Mouse (Mus musculus) kidney, postnatal 0 days (tissue): ENCODE measurements at regions not wholly inside any gene's neighbourhood (a gene's known extent, or its start where the extent isn't known, plus 50 kb on each side); places are given as distances from the start of the nearest gene placed in this dataset.

Experiments
- ATAC-seq: fragments of 200-750 bp; cut with Nextera tagmentation; replicated peaks from 2 replicates; pipeline ENCODE4 v1.8.0; 2017; ENCODE audit warnings: low read depth, moderate number of reproducible peaks, moderate TSS enrichment, moderate library complexity; ENCODE audit not compliant: low FRiP score
- DNase-seq: peaks from one replicate; pipeline ENCODE4 v3.0.0-alpha.2; 2016; ENCODE audit warnings: low spot score
- H3K27ac ChIP-seq: fragments of 300-500 bp; sonication (generic); 2 replicates; pipeline ENCODE4 v1.5.1; 2014; ENCODE audit warnings: mild to moderate bottlenecking
- H3K27me3 ChIP-seq: fragments of 300-500 bp; sonication (generic); 2 replicates; pipeline ENCODE4 v1.6.1; 2014; ENCODE audit warnings: low read length, mixed read lengths; ENCODE audit not compliant: insufficient read depth
- H3K36me3 ChIP-seq: fragments of 300-500 bp; sonication (generic); 2 replicates; pipeline ENCODE4 v1.6.1; 2014; ENCODE audit warnings: low read length, mixed read lengths; ENCODE audit not compliant: insufficient read depth
- H3K4me1 ChIP-seq: fragments of 300-500 bp; sonication (generic); replicated peaks from 2 replicates; pipeline ENCODE4 v1.6.1; 2014; ENCODE audit warnings: antibody characterized with exemption, low read length, mixed read lengths; ENCODE audit not compliant: insufficient read depth
- H3K4me2 ChIP-seq: fragments of 300-500 bp; sonication (generic); 2 replicates; pipeline ENCODE4 v1.6.1; 2014; ENCODE audit warnings: mild to moderate bottlenecking, low read length, moderate library complexity, mixed read lengths
- H3K4me3 ChIP-seq: fragments of 300-500 bp; sonication (generic); replicated peaks from 2 replicates; pipeline ENCODE4 v1.5.1; 2014; ENCODE audit warnings: low read depth, low read length
- H3K9ac ChIP-seq: fragments of 300-500 bp; sonication (generic); 2 replicates; pipeline ENCODE4 v1.6.1; 2014; ENCODE audit warnings: low read depth, low read length
- H3K9me3 ChIP-seq: fragments of 300-500 bp; sonication (generic); replicated peaks from 2 replicates; pipeline ENCODE4 v1.6.1; 2016; ENCODE audit warnings: low read length, inconsistent platforms, mixed read lengths
- CTCF ChIP-seq: IDR thresholded peaks from 2 replicates; pipeline ENCODE4 v1.5.1; 2016; ENCODE audit warnings: antibody characterized with exemption, low read depth, mild to moderate bottlenecking, moderate library complexity
- WGBS: fragments of 180-500 bp; shearing (Covaris S2); extraction: QIAGEN DNeasy Blood & Tissue Kit; methylation state at CpG from one replicate; pipeline ENCODE4 v1.1.7; 2014; 5-methylcytosine and 5-hydroxymethylcytosine counted together

GRCm38 (mm10) chr15:38390450-38390849 lies 965.1 kb downstream of the 4930447A16Rik start:
- no peak for TF ChIP-seq CTCF
- Histone ChIP-seq H3K9me3 (no peaks in the 10 kb centered on the region), H3K27ac (no peak overlapping the region), H3K4me3 (no peak overlapping the region), H3K9ac (no peak overlapping the region), H3K27me3 (no peaks in the 10 kb centered on the region), H3K4me1 (no peaks in the 10 kb centered on the region), H3K36me3 (no peaks in the 10 kb centered on the region), H3K4me2 (no peak overlapping the region)
- DNase-seq (no peak), ATAC-seq (no peak)
- 71% methylated on average over 12 of the region's 12 CpGs for WGBS

GRCm38 (mm10) chr15:38391420-38391819 lies 966.1 kb downstream of the 4930447A16Rik start:
- Histone ChIP-seq H3K4me2 (no peak overlapping the region), H3K4me3 (no peak overlapping the region), H3K9me3 (no peaks in the 10 kb centered on the region), H3K27me3 (no peaks in the 10 kb centered on the region), H3K36me3 (no peaks in the 10 kb centered on the region), H3K4me1 (no peaks in the 10 kb centered on the region), H3K9ac (no peak overlapping the region), H3K27ac (no peak overlapping the region)
- peak; percentile 51 for TF ChIP-seq CTCF
- ATAC-seq: peak; percentile 60; the same call in 1 of the 2 replicates
- peak; percentile 46 for DNase-seq
- 48% methylated on average over 6 of the region's 6 CpGs for WGBS

- no peaks in the 10 kb centered on the region for H3K9me3 ChIP-seq
- no peaks in the 10 kb centered on the region for H3K4me1 ChIP-seq
- no peak overlapping the region for H3K9ac ChIP-seq
- H3K4me3 ChIP-seq: no peak overlapping the region
- TF ChIP-seq CTCF: no peak
- H3K27ac ChIP-seq: no peak overlapping the region
- no peak overlapping the region for H3K4me2 ChIP-seq
- 37% methylated on average over 4 of the region's 4 CpGs for WGBS
- ATAC-seq: no peak
- H3K27me3 ChIP-seq: no peaks in the 10 kb centered on the region
- DNase-seq: no peak
- H3K36me3 ChIP-seq: no peaks in the 10 kb centered on the region
These were observed 966.5 kb downstream of the 4930447A16Rik start for GRCm38 (mm10) chr15:38391860-38392259.

- H3K9me3 ChIP-seq: no peaks in the 10 kb centered on the region
- no peak overlapping the region for H3K27ac ChIP-seq
- no peak overlapping the region for H3K4me2 ChIP-seq
- H3K36me3 ChIP-seq: no peaks in the 10 kb centered on the region
- no peak overlapping the region for H3K4me3 ChIP-seq
- no peaks in the 10 kb centered on the region for H3K27me3 ChIP-seq
- TF ChIP-seq CTCF: no peak
- no peaks in the 10 kb centered on the region for H3K4me1 ChIP-seq
- H3K9ac ChIP-seq: no peak overlapping the region
- WGBS: 62% methylated on average over 5 of the region's 5 CpGs
- ATAC-seq: no peak
- DNase-seq: no peak
These were observed 967.2 kb downstream of the 4930447A16Rik start for GRCm38 (mm10) chr15:38392441-38393149.

- Histone ChIP-seq H3K36me3 (no peaks in the 10 kb centered on the region), H3K9ac (no peak overlapping the region), H3K4me3 (no peak overlapping the region), H3K9me3 (no peaks in the 10 kb centered on the region), H3K27ac (no peak overlapping the region), H3K4me1 (no peaks in the 10 kb centered on the region), H3K27me3 (no peaks in the 10 kb centered on the region), H3K4me2 (no peak overlapping the region)
- WGBS: 65% methylated on average over 4 of the region's 4 CpGs
- no peak for DNase-seq
- no peak for TF ChIP-seq CTCF
- ATAC-seq: 0 out of 2 replicates have a peak, but pooled peaks have one; percentile 49
These were observed 973.5 kb downstream of the 4930447A16Rik start for GRCm38 (mm10) chr15:38398852-38399251.

- H3K9me3 ChIP-seq: no peaks in the 10 kb centered on the region
- ATAC-seq: no peak
- H3K9ac ChIP-seq: no peak overlapping the region
- no peak for DNase-seq
- H3K4me2 ChIP-seq: no peak overlapping the region
- H3K4me1 ChIP-seq: peaks cover 8% of the 10 kb centered on the region
- no peak overlapping the region for H3K27ac ChIP-seq
- no peaks in the 10 kb centered on the region for H3K36me3 ChIP-seq
- no peaks in the 10 kb centered on the region for H3K27me3 ChIP-seq
- WGBS: 88% methylated on average over 1 of the region's 1 CpGs
- TF ChIP-seq CTCF: no peak
- H3K4me3 ChIP-seq: no peak overlapping the region
These were observed 977.4 kb downstream of the 4930447A16Rik start for GRCm38 (mm10) chr15:38402762-38403161.
